Mouse (Mus musculus) heart, embryonic 13.5 days (tissue): ENCODE results near the gene Cfap54. TPM values are rescaled to one million over a fixed set of nuclear protein-coding genes. Genes with fewer than 3 reads are reported as not detected.

Source experiments
- ATAC-seq: fragments of 200-750 bp; cut with Nextera tagmentation; 2 replicates; pipeline ENCODE4 v1.8.0; 2017; ENCODE audit warnings: moderate TSS enrichment; ENCODE audit not compliant: insufficient number of reproducible peaks, low FRiP score, low TSS enrichment; ENCODE audit errors: extremely low read depth
- H3K27ac ChIP-seq: fragments of 300-500 bp; sonication (generic); replicated peaks from 2 replicates; pipeline ENCODE4 v1.5.1; 2015; ENCODE audit warnings: moderate library complexity, mild to moderate bottlenecking, inconsistent platforms
- H3K27me3 ChIP-seq: fragments of 300-500 bp; sonication (generic); replicated peaks from 2 replicates; pipeline ENCODE4 v1.6.1; 2015; ENCODE audit warnings: mild to moderate bottlenecking, inconsistent platforms
- H3K36me3 ChIP-seq: fragments of 300-500 bp; sonication (generic); 2 replicates; pipeline ENCODE4 v1.6.1; 2015; ENCODE audit warnings: mild to moderate bottlenecking, inconsistent platforms
- H3K4me1 ChIP-seq: fragments of 300-500 bp; sonication (generic); 2 replicates; pipeline ENCODE4 v1.6.1; 2015; ENCODE audit warnings: inconsistent platforms
- H3K4me2 ChIP-seq: fragments of 300-500 bp; sonication (generic); 2 replicates; pipeline ENCODE4 v1.6.1; 2015; ENCODE audit warnings: inconsistent platforms, mild to moderate bottlenecking, moderate library complexity
- H3K4me3 ChIP-seq: fragments of 300-500 bp; sonication (generic); 2 replicates; pipeline ENCODE4 v1.5.1; 2015; ENCODE audit warnings: moderate library complexity, mild to moderate bottlenecking, inconsistent platforms
- H3K9ac ChIP-seq: fragments of 300-500 bp; sonication (generic); 2 replicates; pipeline ENCODE4 v1.6.1; 2015; ENCODE audit warnings: inconsistent platforms, mild to moderate bottlenecking, moderate library complexity
- H3K9me3 ChIP-seq: fragments of 300-500 bp; sonication (generic); 2 replicates; pipeline ENCODE4 v1.6.1; 2016; ENCODE audit warnings: inconsistent platforms
- WGBS: fragments of 180-500 bp; shearing (Covaris S2); methylation state at CpG from one replicate; pipeline ENCODE4 v1.1.7; 2015; ENCODE audit warnings: mixed read lengths; 5-methylcytosine and 5-hydroxymethylcytosine counted together
- polyA plus RNA-seq: library from polyadenylated mRNA; unstranded; fragments of >200 nt; fragmentation: Nextera tagmentation; extraction: Ambion mirVana; gene quantifications from 2 replicates; pipeline ENCODE4 v1.2.1, GENCODE M21; 2015

Cfap54 gene
- polyA plus RNA-seq, 1 experiment from 2014 or later: 0.23 TPM

DNA sequence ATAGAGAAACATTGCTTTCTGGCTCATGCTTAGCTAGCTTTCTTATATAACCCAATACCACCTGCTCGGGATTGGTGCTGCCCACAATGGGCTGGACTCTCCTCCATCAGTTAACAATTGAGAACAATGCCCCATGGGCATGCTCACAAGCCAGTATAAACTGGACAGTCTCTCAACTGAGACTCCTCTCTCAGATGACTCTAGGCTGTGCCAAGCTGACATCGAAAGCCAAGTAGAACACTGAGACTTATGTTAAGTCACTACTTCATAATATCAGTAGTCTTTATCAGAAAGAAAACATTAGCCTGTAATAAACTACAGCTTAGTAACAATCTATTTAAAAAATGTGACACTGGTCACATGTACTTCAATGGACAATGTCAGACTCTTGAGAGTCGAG, 35.2 kb upstream of the Cfap54 start:
- 65% methylated on average over 3 of the region's 3 CpGs for WGBS
- Histone ChIP-seq H3K27ac (no peak overlapping the region), H3K36me3 (no peaks in the 10 kb centered on the region), H3K9ac (no peak overlapping the region), H3K9me3 (no peaks in the 10 kb centered on the region), H3K4me1 (no peaks in the 10 kb centered on the region), H3K4me3 (no peak overlapping the region), H3K27me3 (no peaks in the 10 kb centered on the region), H3K4me2 (no peak overlapping the region)
- ATAC-seq: no peak

DNA sequence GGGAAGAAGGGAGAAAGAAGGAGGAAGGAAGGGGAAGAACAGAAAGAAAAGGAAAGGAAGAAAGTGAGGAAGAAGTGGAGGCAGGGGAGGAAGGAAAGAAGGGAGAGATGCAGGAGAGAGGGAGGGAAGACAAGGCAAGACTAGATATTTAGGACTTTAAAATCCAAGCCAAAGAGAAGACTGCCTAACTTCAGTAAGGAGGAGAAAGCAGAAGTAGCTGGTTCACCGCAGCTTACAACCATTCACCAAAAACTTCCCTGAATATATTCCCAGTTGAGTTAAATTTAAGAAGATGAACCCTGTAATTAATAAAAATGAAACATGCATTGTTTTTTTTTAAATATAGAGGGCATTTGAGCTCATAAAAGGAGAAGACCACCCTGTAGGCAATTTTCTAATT, 34.3 kb upstream of the Cfap54 start:
- H3K4me3 ChIP-seq: no peak overlapping the region
- no peak overlapping the region for H3K9ac ChIP-seq
- H3K36me3 ChIP-seq: no peaks in the 10 kb centered on the region
- H3K4me2 ChIP-seq: no peak overlapping the region
- H3K27me3 ChIP-seq: no peaks in the 10 kb centered on the region
- 85% methylated on average over 1 of the region's 1 CpGs for WGBS
- no peak overlapping the region for H3K27ac ChIP-seq
- H3K9me3 ChIP-seq: no peaks in the 10 kb centered on the region
- no peak for ATAC-seq
- H3K4me1 ChIP-seq: no peaks in the 10 kb centered on the region

DNA sequence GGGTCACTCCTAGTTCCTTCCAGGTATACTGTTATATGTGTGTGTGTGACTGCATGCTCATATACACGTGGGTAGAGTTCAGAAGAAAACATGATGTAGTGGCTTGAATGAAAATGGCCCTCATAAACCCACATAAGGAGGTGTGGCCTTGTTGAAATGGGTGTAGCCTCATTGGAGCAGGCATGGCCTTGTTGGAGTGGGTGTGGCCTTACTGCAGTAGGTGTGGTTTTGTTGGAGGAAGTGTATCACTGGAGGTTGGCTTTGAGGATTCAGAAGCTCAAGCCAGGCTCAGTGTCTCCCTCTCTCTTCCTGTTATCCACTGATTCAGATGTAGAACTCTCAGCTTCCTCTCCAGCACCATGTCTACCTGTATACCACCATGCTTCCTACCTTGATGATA, 33.4 kb upstream of the Cfap54 start:
- 81% methylated on average over 1 of the region's 1 CpGs for WGBS
- no peak overlapping the region for H3K9ac ChIP-seq
- ATAC-seq: no peak
- H3K27ac ChIP-seq: no peak overlapping the region
- H3K9me3 ChIP-seq: no peaks in the 10 kb centered on the region
- H3K4me1 ChIP-seq: no peaks in the 10 kb centered on the region
- no peak overlapping the region for H3K4me3 ChIP-seq
- H3K4me2 ChIP-seq: no peak overlapping the region
- H3K36me3 ChIP-seq: no peaks in the 10 kb centered on the region
- H3K27me3 ChIP-seq: no peaks in the 10 kb centered on the region

DNA sequence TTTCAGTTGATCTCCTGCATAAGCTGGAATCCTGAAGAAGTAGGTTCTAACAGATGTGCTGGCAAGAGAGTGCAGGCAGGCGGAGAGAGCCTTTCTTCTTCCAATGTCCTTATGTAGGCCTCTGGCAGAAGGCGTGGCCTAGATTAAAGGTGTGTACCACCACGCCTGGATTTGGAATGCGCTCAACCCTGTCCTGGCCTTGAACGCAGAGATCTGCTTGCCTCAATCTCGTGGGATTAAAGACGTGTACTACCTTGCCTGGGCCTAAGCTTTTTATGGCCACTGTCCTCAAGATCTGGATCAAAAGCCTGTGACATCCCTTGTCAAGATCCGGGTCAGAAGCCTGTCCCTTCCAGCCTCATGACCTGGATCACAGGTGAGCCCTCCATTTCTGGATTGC, 32.5 kb upstream of the Cfap54 start:
- H3K27me3 ChIP-seq: no peaks in the 10 kb centered on the region
- no peak overlapping the region for H3K4me2 ChIP-seq
- H3K4me1 ChIP-seq: no peaks in the 10 kb centered on the region
- no peak overlapping the region for H3K4me3 ChIP-seq
- H3K9ac ChIP-seq: no peak overlapping the region
- ATAC-seq: no peak
- WGBS: 83% methylated on average over 8 of the region's 8 CpGs
- no peaks in the 10 kb centered on the region for H3K9me3 ChIP-seq
- H3K36me3 ChIP-seq: no peaks in the 10 kb centered on the region
- no peak overlapping the region for H3K27ac ChIP-seq

DNA sequence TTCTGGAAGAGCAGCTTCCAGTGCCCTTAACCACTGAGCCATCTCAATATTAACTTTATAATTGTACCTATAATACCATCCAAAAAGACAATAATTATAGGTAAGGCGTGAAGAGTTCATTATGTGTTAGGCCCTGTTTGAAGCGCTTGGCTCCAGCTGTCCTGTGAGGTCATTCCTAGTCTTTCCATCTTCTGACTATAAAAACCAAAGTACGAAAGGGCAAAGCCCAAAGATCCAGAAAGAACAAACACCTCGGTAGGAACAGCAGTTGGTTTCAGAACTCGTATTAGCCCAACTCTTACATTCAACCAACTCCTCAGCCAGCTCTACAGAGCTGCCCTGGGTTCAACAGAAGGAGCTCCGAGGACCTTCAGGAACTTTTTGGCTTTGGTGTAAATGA, 30.6 kb upstream of the Cfap54 start:
- Histone ChIP-seq H3K4me1 (no peaks in the 10 kb centered on the region), H3K36me3 (no peaks in the 10 kb centered on the region), H3K9me3 (no peaks in the 10 kb centered on the region), H3K27me3 (no peaks in the 10 kb centered on the region), H3K9ac (no peak overlapping the region), H3K4me2 (no peak overlapping the region), H3K27ac (no peak overlapping the region), H3K4me3 (no peak overlapping the region)
- ATAC-seq: no peak
- WGBS: 88% methylated on average over 6 of the region's 6 CpGs

DNA sequence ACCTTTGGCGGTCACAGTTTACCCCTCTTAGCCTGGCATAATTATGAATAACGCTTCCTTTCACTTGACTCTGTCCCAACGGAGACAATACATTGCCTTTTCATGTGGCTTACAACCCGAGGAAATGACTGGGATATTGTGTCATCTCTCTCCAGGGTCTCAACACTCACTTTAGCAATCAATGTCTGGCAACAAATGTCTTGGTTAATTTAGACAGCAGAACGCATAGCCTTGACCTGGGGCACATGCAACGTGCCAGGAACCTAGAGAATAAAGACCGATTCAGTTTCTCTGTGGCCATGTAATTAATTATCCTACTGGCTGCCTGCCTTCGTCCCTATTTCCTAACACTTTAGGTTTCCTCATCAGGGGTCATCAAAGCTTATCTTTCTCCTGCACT, 30.0 kb upstream of the Cfap54 start:
- Histone ChIP-seq H3K27ac (no peak overlapping the region), H3K9me3 (no peaks in the 10 kb centered on the region), H3K4me1 (no peaks in the 10 kb centered on the region), H3K4me2 (no peak overlapping the region), H3K4me3 (no peak overlapping the region), H3K9ac (no peak overlapping the region), H3K27me3 (no peaks in the 10 kb centered on the region), H3K36me3 (no peaks in the 10 kb centered on the region)
- 63% methylated on average over 8 of the region's 8 CpGs for WGBS
- no peak for ATAC-seq

DNA sequence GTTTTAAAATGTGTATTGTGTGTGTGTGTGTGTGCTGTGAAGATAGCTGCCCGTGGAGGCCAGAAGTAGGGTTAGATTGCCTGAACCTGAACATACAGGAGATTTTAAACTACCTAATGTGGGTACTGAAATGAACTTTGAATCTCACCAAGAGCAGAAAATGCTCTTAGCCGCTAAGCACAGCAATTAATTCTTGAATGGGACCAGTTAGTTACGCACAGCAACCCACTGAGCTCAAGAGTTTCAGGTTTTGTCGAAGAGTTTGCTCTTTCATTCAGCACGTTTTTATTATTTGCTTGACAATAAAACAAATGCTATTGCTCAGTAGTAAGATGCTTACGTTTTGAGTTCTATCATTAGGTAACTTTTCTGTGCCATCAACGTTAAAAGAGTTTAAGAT, 23.9 kb upstream of the Cfap54 start:
- ATAC-seq: no peak
- Histone ChIP-seq H3K9ac (no peak overlapping the region), H3K4me2 (no peak overlapping the region), H3K27me3 (no peaks in the 10 kb centered on the region), H3K4me3 (no peak overlapping the region), H3K9me3 (no peaks in the 10 kb centered on the region), H3K36me3 (no peaks in the 10 kb centered on the region), H3K27ac (no peak overlapping the region), H3K4me1 (no peaks in the 10 kb centered on the region; the same call in 1 of the 2 replicates)
- 85% methylated on average over 7 of the region's 7 CpGs for WGBS

DNA sequence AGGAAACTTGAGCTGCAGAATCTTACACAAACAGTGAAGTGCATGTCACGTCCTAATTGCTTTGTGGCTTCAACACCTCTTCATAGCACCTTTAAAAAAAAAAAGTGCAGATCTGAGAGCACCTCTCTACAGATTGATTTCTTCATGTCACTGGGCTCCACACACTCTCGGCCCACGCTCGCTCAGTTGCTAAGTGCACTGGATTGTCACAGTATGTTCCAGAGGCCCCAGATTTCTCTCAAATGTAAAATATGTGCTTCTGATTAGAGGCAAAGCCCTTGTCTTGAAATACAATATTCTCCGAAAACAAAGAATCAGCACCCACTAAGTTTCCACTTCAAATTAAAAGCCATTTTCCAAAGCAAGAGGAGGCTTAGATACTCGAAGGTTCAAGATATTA, 22.9 kb upstream of the Cfap54 start:
- no peaks in the 10 kb centered on the region for H3K9me3 ChIP-seq
- no peak overlapping the region for H3K9ac ChIP-seq
- no peak overlapping the region for H3K4me3 ChIP-seq
- H3K4me1 ChIP-seq: no peaks in the 10 kb centered on the region; the same call in 1 of the 2 replicates
- H3K27ac ChIP-seq: no peak overlapping the region
- no peaks in the 10 kb centered on the region for H3K36me3 ChIP-seq
- H3K27me3 ChIP-seq: no peaks in the 10 kb centered on the region
- 47% methylated on average over 6 of the region's 6 CpGs for WGBS
- no peak overlapping the region for H3K4me2 ChIP-seq
- ATAC-seq: no peak

DNA sequence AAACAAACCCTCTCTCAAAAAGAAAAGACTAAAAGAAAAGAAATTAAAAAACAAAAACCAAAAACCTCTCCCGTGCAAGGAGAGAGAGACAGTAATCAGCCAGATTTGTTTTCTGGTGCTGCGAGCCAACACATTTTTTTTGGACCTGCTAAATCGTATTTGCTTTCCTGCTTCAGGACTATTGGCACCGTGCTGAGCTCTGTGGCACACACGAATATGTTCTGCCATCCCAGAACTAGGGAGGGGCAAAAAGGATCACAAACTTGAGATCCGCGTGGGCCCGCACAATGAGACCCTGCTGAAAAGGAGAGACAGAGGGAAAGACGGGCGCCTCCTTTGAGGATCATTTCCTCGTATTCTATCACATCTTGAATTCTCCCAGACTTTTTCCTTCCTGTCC, 22.3 kb upstream of the Cfap54 start:
- no peaks in the 10 kb centered on the region for H3K27me3 ChIP-seq
- WGBS: 70% methylated on average over 11 of the region's 11 CpGs
- H3K4me3 ChIP-seq: no peak overlapping the region
- H3K4me1 ChIP-seq: no peaks in the 10 kb centered on the region; the same call in 1 of the 2 replicates
- no peak overlapping the region for H3K4me2 ChIP-seq
- H3K9me3 ChIP-seq: no peaks in the 10 kb centered on the region
- no peak overlapping the region for H3K9ac ChIP-seq
- no peak overlapping the region for H3K27ac ChIP-seq
- no peak for ATAC-seq
- no peaks in the 10 kb centered on the region for H3K36me3 ChIP-seq

DNA sequence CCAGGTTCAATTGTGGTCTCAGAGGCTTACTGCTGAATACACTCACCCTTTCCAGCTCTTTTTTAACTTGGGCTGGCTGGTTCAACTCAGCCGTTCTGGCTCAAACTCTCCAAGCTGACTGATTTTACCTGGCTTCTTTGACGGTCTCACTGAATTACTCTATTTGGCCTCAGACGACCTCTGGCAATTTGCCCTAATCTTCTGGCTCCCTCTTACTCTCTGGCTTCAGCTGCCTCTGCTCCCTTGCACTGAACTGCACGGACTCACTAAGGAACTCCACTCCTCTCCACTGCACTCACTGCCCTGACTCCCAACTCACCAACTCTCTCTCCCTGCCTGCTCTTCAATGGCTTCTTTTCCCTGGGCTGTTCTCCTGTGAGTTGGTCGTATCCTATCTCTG, 20.9 kb upstream of the Cfap54 start:
- H3K4me1 ChIP-seq: no peaks in the 10 kb centered on the region; the same call in 1 of the 2 replicates
- no peak overlapping the region for H3K4me3 ChIP-seq
- no peaks in the 10 kb centered on the region for H3K27me3 ChIP-seq
- 0 out of 2 replicates have a peak, but pooled peaks cover 2% of the 10 kb centered on the region for H3K9me3 ChIP-seq
- H3K4me2 ChIP-seq: no peak overlapping the region
- H3K27ac ChIP-seq: no peak overlapping the region
- no peaks in the 10 kb centered on the region for H3K36me3 ChIP-seq
- no peak overlapping the region for H3K9ac ChIP-seq
- 54% methylated on average over 5 of the region's 5 CpGs for WGBS
- ATAC-seq: no peak

DNA sequence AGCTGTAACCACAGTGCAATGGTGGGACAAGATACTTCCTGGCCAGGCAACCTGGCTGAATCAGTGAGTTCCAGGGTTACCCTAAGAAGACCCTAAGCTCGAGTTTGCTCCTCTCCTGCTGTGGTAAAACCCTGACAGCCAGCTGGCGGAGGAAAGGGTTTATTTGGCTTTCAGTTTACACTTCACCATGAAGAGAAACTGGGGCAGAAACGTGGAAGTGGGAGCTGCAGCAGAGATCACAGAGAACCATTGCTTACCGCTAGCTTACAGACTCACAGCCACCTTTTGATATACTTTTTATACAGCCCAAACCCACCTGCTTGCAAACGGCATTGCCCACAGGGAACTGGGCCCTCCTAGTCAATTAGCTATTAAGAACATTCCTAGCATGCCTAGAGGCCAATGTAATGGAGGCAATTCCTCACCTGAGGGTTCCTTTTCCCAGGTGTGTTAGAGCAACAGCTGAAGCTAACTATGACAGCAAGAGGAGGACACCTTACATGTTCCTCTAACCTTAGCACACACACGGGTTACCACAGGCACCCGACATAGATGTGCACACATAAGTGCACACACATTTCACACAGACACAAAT, 16.9 kb upstream of the Cfap54 start:
- Histone ChIP-seq H3K27ac (no peak overlapping the region), H3K4me3 (no peak overlapping the region), H3K4me1 (peaks cover 5% of the 10 kb centered on the region; the same call in 1 of the 2 replicates), H3K27me3 (no peaks in the 10 kb centered on the region), H3K36me3 (no peaks in the 10 kb centered on the region), H3K4me2 (no peak overlapping the region), H3K9me3 (0 out of 2 replicates have a peak, but pooled peaks cover 3% of the 10 kb centered on the region), H3K9ac (no peak overlapping the region)
- 66% methylated on average over 7 of the region's 7 CpGs for WGBS
- ATAC-seq: no peak

DNA sequence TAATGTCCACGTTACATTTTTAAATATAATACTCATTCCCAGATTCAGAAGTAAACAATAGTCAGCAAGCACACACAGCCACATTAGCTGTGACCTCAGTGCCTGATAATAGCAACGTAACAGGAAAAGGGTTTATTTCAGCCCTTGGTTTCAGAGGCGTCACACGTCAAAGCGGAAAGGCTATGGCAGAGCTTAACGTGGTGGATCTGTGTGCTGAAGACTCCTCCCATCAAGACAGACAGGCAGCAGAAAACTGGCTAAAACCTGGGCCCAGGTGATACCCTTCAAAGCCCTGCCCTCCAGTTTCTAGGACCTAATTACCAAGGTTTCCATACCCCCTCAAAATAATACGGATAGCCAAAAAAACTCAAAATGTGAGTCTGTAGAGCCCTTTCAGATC, 16.0 kb upstream of the Cfap54 start:
- WGBS: 84% methylated on average over 7 of the region's 7 CpGs

More for the DNA sequence above, 16.0 kb upstream of the Cfap54 start:
- ATAC-seq: no peak
- Histone ChIP-seq H3K4me2 (no peak overlapping the region), H3K36me3 (no peaks in the 10 kb centered on the region), H3K27ac (no peak overlapping the region), H3K9ac (no peak overlapping the region), H3K4me1 (peaks cover 5% of the 10 kb centered on the region; the same call in 1 of the 2 replicates), H3K4me3 (no peak overlapping the region), H3K9me3 (0 out of 2 replicates have a peak, but pooled peaks cover 3% of the 10 kb centered on the region), H3K27me3 (no peaks in the 10 kb centered on the region)
